Mouse (Mus musculus) hindbrain, embryonic 11.5 days (tissue): ENCODE results near the gene Gemin2. TPM values are rescaled to one million over a fixed set of nuclear protein-coding genes. Genes with fewer than 3 reads are reported as not detected.
"Not testable (repeated sequence)": the region's sequence is repeated elsewhere in the genome, so short reads cannot be mapped to it uniquely, and the experiment has no call there.

Experiments used
- ATAC-seq: fragments of 200-750 bp; cut with Nextera tagmentation; 2 replicates; pipeline ENCODE4 v1.8.0; 2017; ENCODE audit warnings: mild to moderate bottlenecking, moderate TSS enrichment, moderate library complexity; ENCODE audit not compliant: low FRiP score
- DNase-seq: peaks from one replicate; pipeline ENCODE4 v3.0.0-alpha.2; 2015; ENCODE audit warnings: low spot score
- H3K27ac ChIP-seq: fragments of 300-500 bp; sonication (generic); 2 replicates; pipeline ENCODE4 v1.5.1; 2014; ENCODE audit warnings: mild to moderate bottlenecking, low read depth, low read length
- H3K27me3 ChIP-seq: fragments of 300-500 bp; sonication (generic); 2 replicates; pipeline ENCODE4 v1.6.1; 2014; ENCODE audit warnings: mild to moderate bottlenecking, low read length, moderate library complexity, mixed read lengths; ENCODE audit not compliant: control insufficient read depth, insufficient read depth
- H3K36me3 ChIP-seq: fragments of 300-500 bp; sonication (generic); 2 replicates; pipeline ENCODE4 v1.6.1; 2014; ENCODE audit warnings: mild to moderate bottlenecking, low read length, moderate library complexity, mixed read lengths; ENCODE audit not compliant: control insufficient read depth, insufficient read depth
- H3K4me1 ChIP-seq: fragments of 300-500 bp; sonication (generic); replicated peaks from 2 replicates; pipeline ENCODE4 v1.6.1; 2014; ENCODE audit warnings: low read length, mixed read lengths; ENCODE audit not compliant: control insufficient read depth, insufficient read depth
- H3K4me2 ChIP-seq: fragments of 300-500 bp; sonication (generic); replicated peaks from 2 replicates; pipeline ENCODE4 v1.6.1; 2014; ENCODE audit warnings: mild to moderate bottlenecking, low read depth, low read length
- H3K4me3 ChIP-seq: fragments of 300-500 bp; sonication (generic); 2 replicates; pipeline ENCODE4 v1.5.1; 2014; ENCODE audit warnings: low read depth, low read length
- H3K9ac ChIP-seq: fragments of 300-500 bp; sonication (generic); 2 replicates; pipeline ENCODE4 v1.6.1; 2014; ENCODE audit warnings: low read depth, low read length
- H3K9me3 ChIP-seq: fragments of 300-500 bp; sonication (generic); 2 replicates; pipeline ENCODE4 v1.6.1; 2016; ENCODE audit warnings: low read length; ENCODE audit not compliant: control insufficient read depth
- WGBS: fragments of 180-500 bp; shearing (Covaris S2); extraction: QIAGEN DNeasy Blood & Tissue Kit; methylation state at CpG from one replicate; pipeline ENCODE4 v1.1.7; 2014; 5-methylcytosine and 5-hydroxymethylcytosine counted together
- polyA plus RNA-seq: library from polyadenylated mRNA; unstranded; fragments of >200 nt; fragmentation: Nextera tagmentation; extraction: Ambion mirVana; gene quantifications from 2 replicates; pipeline ENCODE4 v1.2.1, GENCODE M21; 2014

Gemin2 gene
- 26.3 and 26.4 TPM in 2 replicates for polyA plus RNA-seq

GRCm38 (mm10) chr12:59013234-59013633 lies at the start of gene Gemin2:
TSS of gene Gemin2 (plus strand) at chr12:59013393.
- ATAC-seq (peak; percentile 68), DNase-seq (peak; percentile 90)
- under 1% methylated on average over 28 of the region's 28 CpGs for WGBS
- no peaks in the 10 kb centered on the region for H3K36me3 ChIP-seq
- no peaks in the 10 kb centered on the region for H3K9me3 ChIP-seq
- no peaks in the 10 kb centered on the region for H3K4me1 ChIP-seq
- peak within 1 kb of the TSS; percentile 58; the same call in 1 of the 2 replicates for H3K27ac ChIP-seq
- peak within 1 kb of the TSS; percentile 75 for H3K9ac ChIP-seq
- peak within 1 kb of the TSS; percentile 81 for H3K4me3 ChIP-seq
- H3K4me2 ChIP-seq: peak within 1 kb of the TSS; percentile 39
- H3K27me3 ChIP-seq: no peaks in the 10 kb centered on the region

GRCm38 (mm10) chr12:58964583-58964982 lies 48.6 kb upstream of the Gemin2 start:
- H3K4me1 ChIP-seq: no peaks in the 10 kb centered on the region
- 70% methylated on average over 4 of the region's 4 CpGs for WGBS
- H3K27me3 ChIP-seq: no peaks in the 10 kb centered on the region
- ATAC-seq (no peak), DNase-seq (peak; percentile 44)
- H3K4me2 ChIP-seq: no peak overlapping the region
- H3K36me3 ChIP-seq: peaks cover 5% of the 10 kb centered on the region; the same call in 1 of the 2 replicates
- H3K9ac ChIP-seq: no peak overlapping the region
- H3K9me3 ChIP-seq: no peaks in the 10 kb centered on the region
- no peak overlapping the region for H3K4me3 ChIP-seq
- no peak overlapping the region for H3K27ac ChIP-seq

- H3K9ac ChIP-seq: no peak overlapping the region
- no peak overlapping the region for H3K4me2 ChIP-seq
- DNase-seq (no peak), ATAC-seq (no peak)
- H3K4me3 ChIP-seq: no peak overlapping the region
- no peaks in the 10 kb centered on the region for H3K27me3 ChIP-seq
- no peak overlapping the region for H3K27ac ChIP-seq
- WGBS: 82% methylated on average over 2 of the region's 2 CpGs
- H3K36me3 ChIP-seq: no peaks in the 10 kb centered on the region
- no peaks in the 10 kb centered on the region for H3K4me1 ChIP-seq
- no peaks in the 10 kb centered on the region for H3K9me3 ChIP-seq
Measured at GRCm38 (mm10) chr12:58976966-58977365, 36.2 kb upstream of the Gemin2 start.

GRCm38 (mm10) chr12:58981178-58981661 lies 32.0 kb upstream of the Gemin2 start:
- not testable (repeated sequence) for H3K36me3 ChIP-seq

GRCm38 (mm10) chr12:58985766-58986165 lies 27.4 kb upstream of the Gemin2 start:
- DNase-seq (no peak), ATAC-seq (no peak)
- Histone ChIP-seq H3K9me3 (no peaks in the 10 kb centered on the region), H3K9ac (no peak overlapping the region), H3K36me3 (no peaks in the 10 kb centered on the region), H3K4me3 (no peak overlapping the region), H3K4me2 (no peak overlapping the region), H3K4me1 (no peaks in the 10 kb centered on the region), H3K27ac (no peak overlapping the region), H3K27me3 (no peaks in the 10 kb centered on the region)
- 95% methylated on average over 3 of the region's 3 CpGs for WGBS

More at GRCm38 (mm10) chr12:58981178-58981661, 32.0 kb upstream of the Gemin2 start:
- H3K4me1 ChIP-seq, DNase-seq, H3K4me2 ChIP-seq, H3K9me3 ChIP-seq, H3K27ac ChIP-seq, ATAC-seq, H3K27me3 ChIP-seq, H3K4me3 ChIP-seq, H3K9ac ChIP-seq: not testable (repeated sequence)
- WGBS: 69% methylated on average over 5 of the region's 6 CpGs

- no peaks in the 10 kb centered on the region for H3K9me3 ChIP-seq
- no peak overlapping the region for H3K27ac ChIP-seq
- no peaks in the 10 kb centered on the region for H3K4me1 ChIP-seq
- H3K4me2 ChIP-seq: no peak overlapping the region
- no peak for ATAC-seq
- H3K9ac ChIP-seq: no peak overlapping the region
- H3K4me3 ChIP-seq: no peak overlapping the region
- no peaks in the 10 kb centered on the region for H3K36me3 ChIP-seq
- no peaks in the 10 kb centered on the region for H3K27me3 ChIP-seq
- 69% methylated on average over 2 of the region's 2 CpGs for WGBS
- DNase-seq: peak; percentile 11
Measured at GRCm38 (mm10) chr12:59010482-59010881, 2.7 kb upstream of the Gemin2 start.

GRCm38 (mm10) chr12:59011275-59011843 lies 1.8 kb upstream of the Gemin2 start:
- Histone ChIP-seq H3K9me3 (no peaks in the 10 kb centered on the region), H3K4me2 (peak overlapping the region; percentile 58)

GRCm38 (mm10) chr12:59011844-59012709 lies 1.1 kb upstream of the Gemin2 start, which contains the start of gene Sec23a:
TSS of gene Sec23a (minus strand) at chr12:59012017.
- H3K9ac ChIP-seq: peak within 1 kb of the TSS; percentile 80
- WGBS: 1% methylated on average over 46 of the region's 48 CpGs
- DNase-seq (peak; percentile 98), ATAC-seq (peak; percentile 98)
- H3K9me3 ChIP-seq: no peaks in the 10 kb centered on the region
- H3K4me1 ChIP-seq: no peaks in the 10 kb centered on the region
- H3K4me3 ChIP-seq: peak within 1 kb of the TSS; percentile 81
- H3K36me3 ChIP-seq: no peaks in the 10 kb centered on the region
- no peaks in the 10 kb centered on the region for H3K27me3 ChIP-seq
- H3K4me2 ChIP-seq: peak within 1 kb of the TSS; percentile 58
- peak within 1 kb of the TSS; percentile 85 for H3K27ac ChIP-seq

More at GRCm38 (mm10) chr12:59011275-59011843, 1.8 kb upstream of the Gemin2 start:
- DNase-seq (no peak), ATAC-seq (no peak)
- H3K9ac ChIP-seq: peak overlapping the region; percentile 80
- H3K27ac ChIP-seq: peak overlapping the region; percentile 85
- H3K36me3 ChIP-seq: no peaks in the 10 kb centered on the region
- H3K27me3 ChIP-seq: no peaks in the 10 kb centered on the region
- under 1% methylated on average over 25 of the region's 25 CpGs for WGBS
- H3K4me1 ChIP-seq: no peaks in the 10 kb centered on the region
- H3K4me3 ChIP-seq: peak overlapping the region; percentile 81
